Mouse (Mus musculus) forebrain, embryonic 11.5 days (tissue): ENCODE results near the gene Gm49395. TPM values are rescaled to one million over a fixed set of nuclear protein-coding genes. Genes with fewer than 3 reads are reported as not detected.

Experiments used
- ATAC-seq: fragments of 200-750 bp; cut with Nextera tagmentation; replicated peaks from 2 replicates; pipeline ENCODE4 v1.8.0; 2017; ENCODE audit warnings: moderate TSS enrichment; ENCODE audit not compliant: low FRiP score
- DNase-seq: peaks from one replicate; pipeline ENCODE4 v3.0.0-alpha.2; 2017; ENCODE audit warnings: low spot score
- H3K27ac ChIP-seq: fragments of 300-500 bp; sonication (generic); 2 replicates; pipeline ENCODE4 v1.5.1; 2014; ENCODE audit warnings: low read depth, low read length
- H3K27me3 ChIP-seq: fragments of 300-500 bp; sonication (generic); 2 replicates; pipeline ENCODE4 v1.6.1; 2014; ENCODE audit warnings: mild to moderate bottlenecking, low read length, mixed read lengths; ENCODE audit not compliant: control insufficient read depth, insufficient read depth
- H3K36me3 ChIP-seq: fragments of 300-500 bp; sonication (generic); 2 replicates; pipeline ENCODE4 v1.6.1; 2014; ENCODE audit warnings: mild to moderate bottlenecking, low read length, moderate library complexity, mixed read lengths; ENCODE audit not compliant: control insufficient read depth, insufficient read depth
- H3K4me1 ChIP-seq: fragments of 300-500 bp; sonication (generic); replicated peaks from 2 replicates; pipeline ENCODE4 v1.6.1; 2014; ENCODE audit warnings: low read length, mixed read lengths; ENCODE audit not compliant: control insufficient read depth, insufficient read depth
- H3K4me2 ChIP-seq: fragments of 300-500 bp; sonication (generic); 2 replicates; pipeline ENCODE4 v1.6.1; 2014; ENCODE audit warnings: low read depth, mild to moderate bottlenecking, low read length, moderate library complexity, mixed read lengths; ENCODE audit not compliant: severe bottlenecking
- H3K4me3 ChIP-seq: fragments of 300-500 bp; sonication (generic); 2 replicates; pipeline ENCODE4 v1.5.1; 2014; ENCODE audit warnings: low read depth, low read length
- H3K9ac ChIP-seq: fragments of 300-500 bp; sonication (generic); 2 replicates; pipeline ENCODE4 v1.6.1; 2014; ENCODE audit warnings: low read length
- H3K9me3 ChIP-seq: fragments of 300-500 bp; sonication (generic); 2 replicates; pipeline ENCODE4 v1.6.1; 2016; ENCODE audit warnings: low read length, mixed read lengths; ENCODE audit not compliant: control insufficient read depth
- WGBS: fragments of 180-500 bp; shearing (Covaris S2); extraction: QIAGEN DNeasy Blood & Tissue Kit; methylation state at CpG from one replicate; pipeline ENCODE4 v1.1.7; 2014; 5-methylcytosine and 5-hydroxymethylcytosine counted together
- polyA plus RNA-seq: library from polyadenylated mRNA; unstranded; fragments of >200 nt; fragmentation: Nextera tagmentation; extraction: Ambion mirVana; gene quantifications from 2 replicates; pipeline ENCODE4 v1.2.1, GENCODE M21; 2014

The Gm49395 gene
- polyA plus RNA-seq, 1 experiment from 2014 or later = 4.4 TPM

- H3K27me3 ChIP-seq = no peaks in the 10 kb centered on the region
- H3K27ac ChIP-seq = no peak overlapping the region
- H3K4me2 ChIP-seq = no peak overlapping the region
- H3K36me3 ChIP-seq = no peaks in the 10 kb centered on the region
- H3K9me3 ChIP-seq = no peaks in the 10 kb centered on the region
- ATAC-seq = no peak
- no peak for DNase-seq
- no peaks in the 10 kb centered on the region for H3K4me1 ChIP-seq
- H3K9ac ChIP-seq = no peak overlapping the region
- WGBS = 91% methylated on average over 2 of the region's 2 CpGs
- H3K4me3 ChIP-seq = no peak overlapping the region
These were observed 28.3 kb upstream of the Gm49395 start for GRCm38 (mm10) chr13:115130035-115130434.

DNA sequence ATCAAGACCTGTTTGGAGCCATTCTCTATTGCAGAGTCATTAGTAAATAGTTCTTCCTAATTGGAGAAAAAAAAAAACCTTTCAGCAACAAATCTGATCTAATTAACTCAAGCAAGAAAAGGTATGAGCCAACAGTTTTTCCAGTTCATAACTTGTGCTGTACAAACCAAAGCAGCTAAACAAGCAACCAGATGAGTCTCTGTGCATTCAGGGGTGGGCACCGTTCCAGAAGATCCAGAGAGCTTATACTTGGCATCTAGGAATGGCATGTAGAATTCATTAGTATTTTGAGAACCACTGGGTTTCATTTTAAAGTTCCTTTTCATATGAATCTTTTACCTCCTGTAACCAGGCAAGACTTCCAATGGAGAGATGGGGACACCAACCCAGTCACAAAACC is 26.1 kb upstream of the Gm49395 start:
- H3K36me3 ChIP-seq = no peaks in the 10 kb centered on the region
- no peak overlapping the region for H3K4me3 ChIP-seq
- DNase-seq (no peak), ATAC-seq (0 out of 2 replicates have a peak, but pooled peaks have one; percentile 14)
- H3K27ac ChIP-seq = no peak overlapping the region
- H3K9me3 ChIP-seq = no peaks in the 10 kb centered on the region
- no peaks in the 10 kb centered on the region for H3K27me3 ChIP-seq
- no peak overlapping the region for H3K9ac ChIP-seq
- H3K4me2 ChIP-seq = no peak overlapping the region
- H3K4me1 ChIP-seq = no peaks in the 10 kb centered on the region
- 70% methylated on average over 1 of the region's 1 CpGs for WGBS

DNA sequence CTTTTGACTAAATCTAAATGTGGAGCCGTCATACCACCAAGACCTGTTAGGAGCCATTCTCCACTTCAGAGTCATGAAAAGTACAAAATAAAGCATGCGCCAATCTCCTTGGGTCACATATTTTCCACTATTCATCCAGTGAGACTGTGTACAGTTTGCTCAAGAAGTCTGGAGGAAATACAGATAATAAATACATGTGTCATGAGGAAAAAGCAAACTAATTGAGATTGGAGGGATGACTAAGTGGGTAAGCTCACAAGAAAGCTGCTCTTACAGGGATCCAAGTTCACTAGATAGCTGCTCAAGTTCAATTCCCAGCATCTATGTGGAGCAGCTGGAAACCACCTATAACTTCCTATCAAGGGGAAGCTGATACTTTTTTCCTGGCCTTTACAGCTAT is 24.8 kb upstream of the Gm49395 start:
- ATAC-seq = no peak
- no peak overlapping the region for H3K9ac ChIP-seq
- WGBS = 87% methylated on average over 2 of the region's 2 CpGs
- H3K4me2 ChIP-seq = no peak overlapping the region
- DNase-seq = no peak
- no peaks in the 10 kb centered on the region for H3K9me3 ChIP-seq
- H3K4me1 ChIP-seq = no peaks in the 10 kb centered on the region
- no peaks in the 10 kb centered on the region for H3K27me3 ChIP-seq
- H3K27ac ChIP-seq = no peak overlapping the region
- H3K4me3 ChIP-seq = no peak overlapping the region
- H3K36me3 ChIP-seq = no peaks in the 10 kb centered on the region

- H3K9me3 ChIP-seq = no peaks in the 10 kb centered on the region
- no peak overlapping the region for H3K4me3 ChIP-seq
- no peaks in the 10 kb centered on the region for H3K36me3 ChIP-seq
- H3K27me3 ChIP-seq = no peaks in the 10 kb centered on the region
- no peak overlapping the region for H3K4me2 ChIP-seq
- no peak overlapping the region for H3K27ac ChIP-seq
- 90% methylated on average over 4 of the region's 4 CpGs for WGBS
- ATAC-seq (no peak), DNase-seq (no peak)
- no peaks in the 10 kb centered on the region for H3K4me1 ChIP-seq
- no peak overlapping the region for H3K9ac ChIP-seq
These were observed 23.4 kb upstream of the Gm49395 start for GRCm38 (mm10) chr13:115125130-115125529.

DNA sequence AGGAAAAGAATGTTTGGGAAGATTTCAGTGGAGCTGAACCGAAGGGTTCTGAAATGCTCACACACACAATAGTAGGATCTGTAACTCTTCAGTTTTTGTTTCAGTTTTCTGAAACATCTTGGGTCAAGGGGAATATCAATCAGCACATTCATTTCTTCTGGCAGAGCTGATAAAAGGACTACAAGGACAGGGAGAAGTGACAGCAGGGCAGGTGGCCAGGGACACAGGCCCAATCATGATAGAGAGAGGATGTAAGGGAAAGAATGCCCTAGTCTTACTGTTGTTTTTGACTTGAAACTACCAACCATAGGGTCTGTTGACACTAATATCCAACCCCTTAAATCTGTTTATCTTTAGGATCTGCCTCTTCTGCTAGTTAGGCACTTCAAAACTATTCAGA is 22.8 kb upstream of the Gm49395 start:
- ATAC-seq = no peak
- no peaks in the 10 kb centered on the region for H3K9me3 ChIP-seq
- no peak overlapping the region for H3K4me2 ChIP-seq
- H3K4me3 ChIP-seq = no peak overlapping the region
- no peak overlapping the region for H3K9ac ChIP-seq
- no peaks in the 10 kb centered on the region for H3K27me3 ChIP-seq
- 97% methylated on average over 1 of the region's 1 CpGs for WGBS
- DNase-seq = no peak
- H3K27ac ChIP-seq = no peak overlapping the region
- H3K4me1 ChIP-seq = no peaks in the 10 kb centered on the region
- H3K36me3 ChIP-seq = no peaks in the 10 kb centered on the region

DNA sequence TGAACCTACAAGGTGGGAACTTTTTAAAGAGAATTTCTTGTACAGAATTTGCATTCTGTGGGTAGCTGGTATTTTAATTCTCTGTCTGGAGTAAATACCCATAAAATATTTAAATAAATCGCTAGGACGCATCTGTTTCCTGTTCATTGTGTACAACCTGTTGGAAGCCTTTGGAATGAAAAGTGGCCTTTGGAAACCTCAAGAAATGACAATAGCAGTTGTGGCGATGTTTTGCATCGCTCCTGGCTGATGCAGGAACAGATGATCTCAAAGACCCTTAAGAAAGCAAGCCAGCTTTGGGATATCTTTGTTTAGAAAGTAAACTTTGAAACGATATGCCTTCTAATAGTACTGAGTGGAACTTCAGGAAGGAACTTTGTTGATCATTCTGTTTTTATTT is 17.0 kb upstream of the Gm49395 start:
- WGBS = 71% methylated on average over 5 of the region's 5 CpGs
- ATAC-seq = no peak
- H3K4me2 ChIP-seq = no peak overlapping the region
- no peaks in the 10 kb centered on the region for H3K27me3 ChIP-seq
- no peak overlapping the region for H3K4me3 ChIP-seq
- H3K9me3 ChIP-seq = no peaks in the 10 kb centered on the region
- no peak for DNase-seq
- no peak overlapping the region for H3K27ac ChIP-seq
- no peaks in the 10 kb centered on the region for H3K4me1 ChIP-seq
- H3K9ac ChIP-seq = no peak overlapping the region
- H3K36me3 ChIP-seq = no peaks in the 10 kb centered on the region

- Histone ChIP-seq H3K4me2 (no peak overlapping the region), H3K36me3 (no peaks in the 10 kb centered on the region), H3K4me3 (no peak overlapping the region), H3K4me1 (no peaks in the 10 kb centered on the region), H3K9ac (no peak overlapping the region), H3K9me3 (no peaks in the 10 kb centered on the region), H3K27me3 (no peaks in the 10 kb centered on the region), H3K27ac (no peak overlapping the region)
- DNase-seq (no peak), ATAC-seq (no peak)
- 86% methylated on average over 3 of the region's 3 CpGs for WGBS
These were observed 16.5 kb upstream of the Gm49395 start for GRCm38 (mm10) chr13:115118195-115118594.

GRCm38 (mm10) chr13:115116930-115117621 is 15.4 kb upstream of the Gm49395 start:
- H3K4me3 ChIP-seq = no peak overlapping the region
- H3K36me3 ChIP-seq = no peaks in the 10 kb centered on the region
- no peak overlapping the region for H3K9ac ChIP-seq
- no peak overlapping the region for H3K4me2 ChIP-seq
- ATAC-seq (no peak), DNase-seq (no peak)
- H3K4me1 ChIP-seq = no peaks in the 10 kb centered on the region
- H3K27me3 ChIP-seq = no peaks in the 10 kb centered on the region
- 92% methylated on average over 3 of the region's 3 CpGs for WGBS
- H3K9me3 ChIP-seq = no peaks in the 10 kb centered on the region
- H3K27ac ChIP-seq = no peak overlapping the region

- 85% methylated on average over 4 of the region's 4 CpGs for WGBS
- Histone ChIP-seq H3K4me2 (no peak overlapping the region), H3K36me3 (no peaks in the 10 kb centered on the region), H3K4me3 (no peak overlapping the region), H3K9me3 (no peaks in the 10 kb centered on the region), H3K9ac (no peak overlapping the region), H3K27me3 (no peaks in the 10 kb centered on the region), H3K4me1 (no peaks in the 10 kb centered on the region), H3K27ac (no peak overlapping the region)
- DNase-seq = no peak
- ATAC-seq = no peak
These were observed 7.9 kb upstream of the Gm49395 start for GRCm38 (mm10) chr13:115109628-115110027.
